Mouse (Mus musculus): ENCODE results near the gene Olfml2b.

DNA sequence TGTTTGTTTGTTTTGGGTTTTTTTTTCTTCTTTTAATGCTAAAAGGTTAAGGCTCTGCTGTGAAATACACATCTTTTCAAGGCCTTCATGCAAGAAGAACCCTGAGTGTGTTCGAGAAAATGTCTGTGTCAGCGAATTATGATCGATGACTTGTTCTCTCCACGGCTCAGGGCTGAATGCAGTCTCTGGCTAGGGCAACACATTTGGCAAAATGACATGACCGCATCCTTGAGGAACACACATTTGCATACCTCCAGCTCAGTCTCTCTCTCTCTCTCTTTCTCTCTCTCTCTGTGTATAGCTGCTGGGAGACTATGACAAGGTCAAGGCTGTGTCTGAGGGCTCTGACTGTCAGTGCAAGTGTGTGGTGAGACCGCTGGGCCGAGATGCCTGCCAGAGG is 3.0 kb downstream of the Olfml2b start:
- TF ChIP-seq CTCF (IDR thresholded peaks at IDR 0.05; ENCODE audit: control insufficient read depth, insufficient read depth, low read length) (no peak), POLR2A (IDR thresholded peaks at IDR 0.05; ENCODE audit: borderline replicate concordance, control insufficient read depth, low read depth, low read length) (no peak)
